Mouse (Mus musculus): Measurements from ENCODE around the gene Olfr372.
"Not testable (repeated sequence)": the region's sequence is repeated elsewhere in the genome, so short reads cannot be mapped to it uniquely, and the experiment has no call there.

The Olfr372 gene

GRCm38 (mm10) chr8:72040918-72041317 lies at the start of gene Olfr372:
Gene Olfr372 (plus strand): TSS chr8:72041218.
- not testable (repeated sequence) for ATAC-seq (ENCODE audit: insufficient number of reproducible peaks, low FRiP score, low TSS enrichment)

DNA sequence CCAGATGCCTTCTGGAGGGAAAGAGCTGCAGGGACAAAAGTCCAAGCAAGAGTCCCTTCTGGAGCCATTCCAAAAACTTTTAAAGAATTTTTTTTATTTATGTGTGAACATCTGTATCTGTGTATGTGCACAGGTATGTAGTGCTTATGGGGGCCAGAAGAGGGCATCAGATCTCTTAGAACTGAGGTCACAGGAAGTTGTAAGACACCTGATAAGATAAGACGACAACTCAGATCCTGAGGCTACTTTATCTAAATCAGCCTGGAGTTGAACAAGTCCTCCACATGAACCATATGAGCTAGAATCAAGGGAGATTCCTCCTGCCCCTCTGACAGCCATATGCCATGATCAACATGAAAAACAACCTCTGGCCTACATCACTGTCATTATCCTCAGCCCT lies 41.6 kb upstream of the Olfr372 start:
- ATAC-seq (ENCODE audit: insufficient number of reproducible peaks, low FRiP score, low TSS enrichment), result no peak

DNA sequence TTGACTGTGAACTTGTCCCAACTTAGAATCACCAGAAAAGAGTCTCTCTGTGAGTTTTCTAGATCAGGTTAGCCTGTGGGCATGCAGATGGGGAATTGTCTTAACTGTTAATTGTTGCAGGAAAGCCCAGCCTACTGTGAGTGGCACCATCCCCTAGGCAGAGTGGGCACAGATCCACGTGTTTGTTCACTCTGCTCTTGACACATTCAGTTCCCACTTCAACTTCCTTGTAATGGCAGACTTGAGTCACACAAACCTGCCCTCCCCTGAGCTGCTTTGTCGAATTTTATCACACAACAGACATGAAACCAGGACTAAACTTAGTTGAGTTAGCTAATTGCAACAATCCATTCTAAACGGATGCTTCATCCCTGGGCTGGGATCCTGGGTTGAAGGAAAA lies 40.8 kb upstream of the Olfr372 start:
- ATAC-seq (ENCODE audit: insufficient number of reproducible peaks, low FRiP score, low TSS enrichment), result no peak

- no peak for ATAC-seq (ENCODE audit: insufficient number of reproducible peaks, low FRiP score, low TSS enrichment)
Observed at GRCm38 (mm10) chr8:72002942-72003341, 38.1 kb upstream of the Olfr372 start.

GRCm38 (mm10) chr8:72005912-72006311 lies 35.1 kb upstream of the Olfr372 start:
- ATAC-seq (ENCODE audit: insufficient number of reproducible peaks, low FRiP score, low TSS enrichment), result no peak

- no peak for ATAC-seq (ENCODE audit: insufficient number of reproducible peaks, low FRiP score, low TSS enrichment)
Observed at GRCm38 (mm10) chr8:72006763-72007162, 34.3 kb upstream of the Olfr372 start.

GRCm38 (mm10) chr8:72008134-72008641 lies 32.8 kb upstream of the Olfr372 start:
- ATAC-seq (ENCODE audit: insufficient number of reproducible peaks, low FRiP score, low TSS enrichment), result no peak

DNA sequence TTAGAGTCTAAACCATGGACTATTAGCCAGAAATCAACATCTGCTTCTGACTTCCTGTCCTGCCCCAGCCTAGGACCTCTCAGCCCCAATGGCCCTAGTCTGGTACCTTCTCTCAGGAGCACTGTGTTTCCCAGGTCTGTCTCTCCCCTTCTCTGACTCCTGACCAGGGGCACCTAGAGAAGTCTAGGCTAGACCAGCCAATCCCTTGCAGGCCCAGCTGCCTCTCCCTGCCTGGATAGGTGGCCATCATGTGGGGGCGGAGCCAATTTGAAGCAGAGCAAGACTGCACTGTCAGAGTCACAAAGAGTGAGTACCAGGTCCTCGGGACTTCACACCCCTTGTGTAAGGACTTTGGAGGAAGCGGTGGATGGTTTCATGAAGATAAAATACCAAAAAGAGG lies 31.5 kb upstream of the Olfr372 start, which contains the start of gene Cyp4f18:
Gene Cyp4f18 (minus strand): TSS at position 154 of the 400 bp plus-strand sequence.
- no peak for ATAC-seq (ENCODE audit: insufficient number of reproducible peaks, low FRiP score, low TSS enrichment)

- ATAC-seq (ENCODE audit: insufficient number of reproducible peaks, low FRiP score, low TSS enrichment), result not testable (repeated sequence)
Observed at GRCm38 (mm10) chr8:72013506-72014228, 27.4 kb upstream of the Olfr372 start.

GRCm38 (mm10) chr8:72017339-72017738 lies 23.7 kb upstream of the Olfr372 start:
- ATAC-seq (ENCODE audit: insufficient number of reproducible peaks, low FRiP score, low TSS enrichment), result not testable (repeated sequence)

GRCm38 (mm10) chr8:72018141-72018540 lies 22.9 kb upstream of the Olfr372 start:
- no peak for ATAC-seq (ENCODE audit: insufficient number of reproducible peaks, low FRiP score, low TSS enrichment)

DNA sequence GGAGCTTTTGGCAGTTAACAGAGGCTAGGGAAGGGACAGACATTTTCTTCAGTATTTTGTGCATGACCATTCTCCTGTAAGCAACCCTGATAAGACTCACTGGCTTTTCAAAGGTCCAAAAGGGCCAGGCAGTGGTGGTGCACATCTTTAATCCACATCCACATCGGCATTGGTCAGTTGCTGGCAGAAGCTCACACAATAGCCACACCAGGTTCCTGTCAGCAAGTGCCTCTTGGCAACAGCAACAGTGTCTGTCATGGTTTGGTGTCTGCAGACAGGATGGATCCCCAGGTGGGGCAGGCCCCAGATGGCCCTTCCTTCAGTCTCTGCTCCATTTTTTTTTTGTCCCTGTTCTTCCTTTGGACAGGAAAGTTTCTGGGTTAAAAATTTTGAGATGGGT lies 22.0 kb upstream of the Olfr372 start:
- ATAC-seq (ENCODE audit: insufficient number of reproducible peaks, low FRiP score, low TSS enrichment), result peak; percentile 66

DNA sequence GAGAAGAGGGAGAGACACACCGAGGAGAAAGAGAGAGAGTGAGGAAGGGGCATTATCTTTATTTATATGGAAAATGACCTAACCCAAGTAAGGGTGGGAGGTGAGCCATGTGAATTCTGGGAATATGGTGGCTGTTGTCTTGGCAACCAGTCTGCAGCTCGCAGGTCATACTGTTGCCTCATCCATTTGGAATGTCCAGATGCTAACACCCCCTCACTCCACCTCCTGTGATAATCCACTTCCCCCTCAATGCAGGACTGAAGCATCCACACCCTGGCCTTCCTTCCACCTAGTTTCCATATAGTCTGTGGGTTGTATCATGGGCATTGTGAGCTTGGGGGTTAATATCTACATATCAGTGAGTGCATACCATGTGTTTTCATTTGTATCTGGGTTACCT lies 21.2 kb upstream of the Olfr372 start:
- ATAC-seq (ENCODE audit: insufficient number of reproducible peaks, low FRiP score, low TSS enrichment), result no peak

DNA sequence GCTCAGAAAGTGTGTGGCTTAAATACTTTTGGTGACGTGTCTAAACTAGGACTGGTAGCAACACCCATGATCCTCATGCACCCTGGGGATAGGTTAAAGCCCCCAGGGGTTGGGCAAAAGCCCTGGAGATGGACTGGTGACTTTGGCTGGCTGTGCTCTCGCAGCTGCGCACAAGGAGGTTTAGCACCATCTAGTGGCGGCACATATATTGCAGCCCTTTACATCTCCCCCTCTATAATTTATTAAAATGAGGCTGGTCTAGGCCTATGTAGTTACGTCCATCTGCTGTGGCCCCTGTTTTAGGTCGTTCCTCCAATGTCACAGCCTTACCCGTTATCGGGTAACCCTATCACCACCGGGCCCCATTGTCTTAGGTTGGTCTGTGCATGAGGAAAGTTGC lies 16.1 kb upstream of the Olfr372 start:
- not testable (repeated sequence) for ATAC-seq (ENCODE audit: insufficient number of reproducible peaks, low FRiP score, low TSS enrichment)

GRCm38 (mm10) chr8:72032926-72033325 lies 8.1 kb upstream of the Olfr372 start:
- ATAC-seq (ENCODE audit: insufficient number of reproducible peaks, low FRiP score, low TSS enrichment), result not testable (repeated sequence)

DNA sequence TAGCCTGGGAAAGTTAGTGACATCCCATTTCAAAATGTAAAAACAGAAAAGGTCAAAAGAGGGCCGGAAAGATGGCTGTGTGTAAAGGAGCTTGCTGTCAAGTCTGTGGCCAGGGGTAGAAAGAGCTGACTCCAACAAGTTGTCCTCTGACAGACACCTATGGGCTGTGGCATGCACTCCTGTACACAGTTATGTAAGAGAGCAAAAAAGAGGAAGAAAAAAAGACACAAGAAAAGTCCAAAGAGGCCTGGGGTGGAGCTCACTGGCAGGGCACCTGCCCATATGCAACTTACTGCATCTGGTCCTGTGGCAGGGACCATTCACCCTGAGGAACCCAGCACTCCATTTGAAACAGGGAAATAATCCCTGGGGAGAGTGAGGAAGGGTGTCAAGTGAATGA lies 1.5 kb downstream of the Olfr372 start:
- no peak for ATAC-seq (ENCODE audit: insufficient number of reproducible peaks, low FRiP score, low TSS enrichment)

- not testable (repeated sequence) for ATAC-seq (ENCODE audit: insufficient number of reproducible peaks, low FRiP score, low TSS enrichment)
Observed at GRCm38 (mm10) chr8:72054633-72055032, 13.6 kb downstream of the Olfr372 start.

GRCm38 (mm10) chr8:72057643-72058042 lies 16.6 kb downstream of the Olfr372 start:
- not testable (repeated sequence) for ATAC-seq (ENCODE audit: insufficient number of reproducible peaks, low FRiP score, low TSS enrichment)

GRCm38 (mm10) chr8:72066819-72067399 lies 25.9 kb downstream of the Olfr372 start:
- not testable (repeated sequence) for ATAC-seq (ENCODE audit: insufficient number of reproducible peaks, low FRiP score, low TSS enrichment)

- not testable (repeated sequence) for ATAC-seq (ENCODE audit: insufficient number of reproducible peaks, low FRiP score, low TSS enrichment)
Observed at GRCm38 (mm10) chr8:72082877-72083276, 41.9 kb downstream of the Olfr372 start, which contains the start of gene Olfr373. Gene Olfr373 (plus strand): TSS chr8:72083177.

GRCm38 (mm10) chr8:72084744-72085143 lies 43.7 kb downstream of the Olfr372 start:
- ATAC-seq (ENCODE audit: insufficient number of reproducible peaks, low FRiP score, low TSS enrichment), result no peak

- not testable (repeated sequence) for ATAC-seq (ENCODE audit: insufficient number of reproducible peaks, low FRiP score, low TSS enrichment)
Observed at GRCm38 (mm10) chr8:72087611-72088010, 46.6 kb downstream of the Olfr372 start.

All from cerebellum, adult (tissue).